Mouse (Mus musculus): Measurements from ENCODE around the gene Chd3. TPM values are rescaled to one million over a fixed set of nuclear protein-coding genes. Genes with fewer than 3 reads are reported as not detected.
A peak's percentile ranks its signal among the peaks of the same experiment; 100 is the strongest.
"Not testable (repeated sequence)": the region's sequence is repeated elsewhere in the genome, so short reads cannot be mapped to it uniquely, and the experiment has no call there.

Chd3 gene
- polyA plus RNA-seq, 1 experiment = 278 TPM

- TF ChIP-seq POLR2A (IDR thresholded peaks at IDR 0.05; ENCODE audit: insufficient read depth, low read depth, low read length) (no peak), CTCF (IDR thresholded peaks at IDR 0.05; ENCODE audit: insufficient read depth, low read depth, low read length) (no peak)
- Histone ChIP-seq H3K4me1 (ENCODE audit: control insufficient read depth, insufficient read depth, low read length) (peaks cover 36% of the 10 kb centered on the region), H3K4me3 (ENCODE audit: insufficient read depth, low read depth, low read length) (no peak overlapping the region), H3K27ac (ENCODE audit: insufficient read depth, low read depth, low read length) (no peak overlapping the region)
- WGBS = 77% methylated on average over 6 of the region's 6 CpGs
Observed at GRCm38 (mm10) chr11:69324749-69325148, 44.5 kb downstream of the Chd3 start.

- H3K27ac ChIP-seq (ENCODE audit: insufficient read depth, low read depth, low read length) = peak within 1 kb of the TSS; percentile 82
- peaks cover 36% of the 10 kb centered on the region for H3K4me1 ChIP-seq (ENCODE audit: control insufficient read depth, insufficient read depth, low read length)
- peak within 1 kb of the TSS; percentile 77 for H3K4me3 ChIP-seq (ENCODE audit: insufficient read depth, low read depth, low read length)
- under 1% methylated on average over 30 of the region's 30 CpGs for WGBS
- TF ChIP-seq POLR2A (IDR thresholded peaks at IDR 0.05; ENCODE audit: insufficient read depth, low read depth, low read length) (peak; percentile 89), CTCF (IDR thresholded peaks at IDR 0.05; ENCODE audit: insufficient read depth, low read depth, low read length) (no peak)
Observed at GRCm38 (mm10) chr11:69323667-69324111, 45.5 kb downstream of the Chd3 start, which contains the start of the genes Cntrob and Trappc1. TSS of gene Cntrob (minus strand) at chr11:69323775. TSS of gene Trappc1 (plus strand) at chr11:69323980.

DNA sequence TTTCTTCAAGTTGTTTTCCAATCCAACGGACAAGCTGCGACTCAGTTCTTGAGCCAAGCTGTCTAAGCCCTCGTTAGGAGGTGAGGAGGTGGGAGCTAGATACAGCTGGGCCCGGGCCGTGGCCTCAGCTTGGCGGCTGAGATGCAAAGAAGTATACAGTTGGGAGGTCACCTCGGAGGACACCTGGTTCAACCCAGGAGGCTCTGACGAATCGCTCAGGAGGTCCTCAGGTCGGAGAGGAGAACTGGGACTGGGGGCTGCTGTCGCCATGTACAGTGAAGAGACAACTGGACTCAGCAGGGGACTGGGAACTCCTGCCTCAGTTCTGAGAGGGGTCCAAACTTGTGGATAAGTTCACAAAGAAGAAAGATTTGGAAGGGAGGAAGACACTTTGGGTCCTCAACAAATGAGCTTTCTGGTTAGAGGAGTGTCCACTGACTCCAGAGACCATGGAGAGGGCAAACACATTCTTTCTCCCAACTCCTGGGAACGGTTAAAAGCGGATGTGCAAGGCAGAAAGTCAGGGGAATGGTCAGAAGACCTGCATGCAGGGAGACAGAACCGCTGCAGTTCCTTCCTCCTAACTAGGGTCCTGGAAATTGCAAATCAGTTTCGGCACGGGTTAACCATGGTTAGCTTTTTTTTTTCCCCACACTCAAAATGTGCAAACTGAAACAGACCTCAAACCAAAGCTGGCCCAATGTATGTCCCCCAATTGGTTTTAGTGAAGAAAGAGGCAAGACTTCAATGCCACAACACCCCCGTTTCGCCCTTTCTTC lies 46.3 kb downstream of the Chd3 start:
- TF ChIP-seq POLR2A (IDR thresholded peaks at IDR 0.05; ENCODE audit: insufficient read depth, low read depth, low read length) = no peak
- TF ChIP-seq CTCF (IDR thresholded peaks at IDR 0.05; ENCODE audit: insufficient read depth, low read depth, low read length) = no peak
- peak overlapping the region; percentile 77 for H3K4me3 ChIP-seq (ENCODE audit: insufficient read depth, low read depth, low read length)
- H3K4me1 ChIP-seq (ENCODE audit: control insufficient read depth, insufficient read depth, low read length) = peaks cover 31% of the 10 kb centered on the region
- H3K27ac ChIP-seq (ENCODE audit: insufficient read depth, low read depth, low read length) = peak overlapping the region; percentile 82
- WGBS = 10% methylated on average over 18 of the region's 18 CpGs

- 55% methylated on average over 6 of the region's 6 CpGs for WGBS
- H3K4me3 ChIP-seq (ENCODE audit: insufficient read depth, low read depth, low read length) = no peak overlapping the region
- TF ChIP-seq POLR2A (IDR thresholded peaks at IDR 0.05; ENCODE audit: insufficient read depth, low read depth, low read length) = no peak
- TF ChIP-seq CTCF (IDR thresholded peaks at IDR 0.05; ENCODE audit: insufficient read depth, low read depth, low read length) = no peak
- H3K27ac ChIP-seq (ENCODE audit: insufficient read depth, low read depth, low read length) = no peak overlapping the region
- peaks cover 25% of the 10 kb centered on the region for H3K4me1 ChIP-seq (ENCODE audit: control insufficient read depth, insufficient read depth, low read length)
Observed at GRCm38 (mm10) chr11:69322010-69322409, 47.2 kb downstream of the Chd3 start.

DNA sequence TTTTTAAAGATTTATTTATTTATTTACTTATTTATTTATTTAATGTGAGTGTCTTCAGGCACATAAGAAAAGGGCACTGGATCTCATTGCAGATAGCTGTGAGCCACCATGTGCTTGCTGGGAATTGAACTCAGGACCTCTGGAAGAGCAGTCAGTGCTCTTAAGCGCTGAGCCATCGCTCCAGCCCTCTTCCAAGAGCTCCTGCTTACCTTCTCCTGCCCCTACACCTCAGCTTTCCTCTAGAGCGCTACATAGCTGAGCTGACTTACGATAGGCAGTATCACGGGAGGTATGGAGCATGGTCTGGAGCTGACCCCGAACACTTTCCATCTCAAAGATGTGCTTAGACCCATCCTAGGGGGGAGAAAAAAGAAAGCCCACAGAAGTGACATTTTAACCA lies 47.6 kb downstream of the Chd3 start:
- H3K4me3 ChIP-seq (ENCODE audit: insufficient read depth, low read depth, low read length) = no peak overlapping the region
- H3K27ac ChIP-seq (ENCODE audit: insufficient read depth, low read depth, low read length) = no peak overlapping the region
- H3K4me1 ChIP-seq (ENCODE audit: control insufficient read depth, insufficient read depth, low read length) = peaks cover 22% of the 10 kb centered on the region
- 95% methylated on average over 6 of the region's 6 CpGs for WGBS
- no peak for TF ChIP-seq POLR2A (IDR thresholded peaks at IDR 0.05; ENCODE audit: insufficient read depth, low read depth, low read length)
- TF ChIP-seq CTCF (IDR thresholded peaks at IDR 0.05; ENCODE audit: insufficient read depth, low read depth, low read length) = no peak

GRCm38 (mm10) chr11:69318000-69318399 lies 51.2 kb downstream of the Chd3 start:
- H3K27ac ChIP-seq (ENCODE audit: insufficient read depth, low read depth, low read length) = not testable (repeated sequence)
- 87% methylated on average over 3 of the region's 3 CpGs for WGBS

DNA sequence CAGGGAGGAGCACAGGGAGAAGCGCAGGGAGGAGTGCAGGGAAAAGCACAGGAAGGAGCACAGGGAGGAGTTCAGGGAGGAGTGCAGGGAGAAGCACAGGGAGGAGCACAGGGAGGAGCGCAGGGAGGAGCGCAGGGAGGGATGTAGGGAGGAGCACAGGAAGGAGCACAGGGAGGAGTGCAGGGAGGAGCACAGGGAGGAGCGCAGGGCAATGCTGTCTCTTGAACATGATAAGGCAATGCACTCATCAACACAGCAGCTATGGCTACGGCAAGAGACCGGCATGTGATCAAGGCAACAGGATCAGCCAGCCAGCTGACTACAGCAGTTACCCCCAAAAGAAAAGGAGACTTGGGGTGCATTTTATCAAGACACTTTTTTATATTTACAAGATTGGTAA lies 52.8 kb downstream of the Chd3 start:
- no peak overlapping the region for H3K4me3 ChIP-seq (ENCODE audit: insufficient read depth, low read depth, low read length)
- H3K4me1 ChIP-seq (ENCODE audit: control insufficient read depth, insufficient read depth, low read length) = peaks cover 3% of the 10 kb centered on the region; the same call in 1 of the 2 replicates
- WGBS = 96% methylated on average over 6 of the region's 6 CpGs
- TF ChIP-seq POLR2A (IDR thresholded peaks at IDR 0.05; ENCODE audit: insufficient read depth, low read depth, low read length) (no peak), CTCF (IDR thresholded peaks at IDR 0.05; ENCODE audit: insufficient read depth, low read depth, low read length) (no peak)
- H3K27ac ChIP-seq (ENCODE audit: insufficient read depth, low read depth, low read length) = no peak overlapping the region

More at GRCm38 (mm10) chr11:69318000-69318399, 51.2 kb downstream of the Chd3 start:
- not testable (repeated sequence) for H3K4me3 ChIP-seq (ENCODE audit: insufficient read depth, low read depth, low read length)
- peaks cover 11% of the 10 kb centered on the region for H3K4me1 ChIP-seq (ENCODE audit: control insufficient read depth, insufficient read depth, low read length)

- 63% methylated on average over 7 of the region's 7 CpGs for WGBS
- Histone ChIP-seq H3K4me1 (ENCODE audit: control insufficient read depth, insufficient read depth, low read length) (peaks cover 3% of the 10 kb centered on the region; the same call in 1 of the 2 replicates), H3K27ac (ENCODE audit: insufficient read depth, low read depth, low read length) (no peak overlapping the region), H3K4me3 (ENCODE audit: insufficient read depth, low read depth, low read length) (no peak overlapping the region)
- no peak for TF ChIP-seq CTCF (IDR thresholded peaks at IDR 0.05; ENCODE audit: insufficient read depth, low read depth, low read length)
- no peak for TF ChIP-seq POLR2A (IDR thresholded peaks at IDR 0.05; ENCODE audit: insufficient read depth, low read depth, low read length)
Observed at GRCm38 (mm10) chr11:69311266-69311665, 57.9 kb downstream of the Chd3 start.

DNA sequence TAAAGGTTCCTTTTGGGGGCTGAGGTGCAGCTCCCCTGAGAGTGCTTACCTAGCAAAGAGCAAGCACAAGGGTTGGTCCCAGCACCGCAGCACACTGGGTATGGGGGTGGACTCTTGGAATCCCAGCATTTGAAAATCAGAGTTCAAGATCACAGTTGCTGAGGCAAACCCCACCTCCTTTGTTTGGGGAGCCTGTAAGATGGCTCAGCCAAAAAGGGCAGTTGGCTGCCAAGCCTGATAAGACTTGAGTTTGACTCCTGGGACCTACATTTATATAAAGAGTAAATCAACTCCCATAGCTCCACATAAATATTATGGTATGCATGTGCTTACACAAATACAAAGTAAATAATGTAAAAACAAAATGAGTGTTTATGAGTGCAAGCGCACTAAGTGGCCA lies 63.2 kb downstream of the Chd3 start:
- Histone ChIP-seq H3K4me1 (ENCODE audit: control insufficient read depth, insufficient read depth, low read length) (no peaks in the 10 kb centered on the region), H3K27ac (ENCODE audit: insufficient read depth, low read depth, low read length) (no peak overlapping the region), H3K4me3 (ENCODE audit: insufficient read depth, low read depth, low read length) (no peak overlapping the region)
- WGBS = 99% methylated on average over 2 of the region's 2 CpGs
- TF ChIP-seq POLR2A (IDR thresholded peaks at IDR 0.05; ENCODE audit: insufficient read depth, low read depth, low read length) = no peak
- TF ChIP-seq CTCF (IDR thresholded peaks at IDR 0.05; ENCODE audit: insufficient read depth, low read depth, low read length) = no peak

Data from olfactory bulb, adult 2 months (tissue).